Mouse (Mus musculus): ENCODE results near the gene Bax. TPM values are rescaled to one million over a fixed set of nuclear protein-coding genes. Genes with fewer than 3 reads are reported as not detected.
"Not testable (repeated sequence)": the region's sequence is repeated elsewhere in the genome, so short reads cannot be mapped to it uniquely, and the experiment has no call there.

The Bax gene
- polyA plus RNA-seq, 1 experiment from 2014 or later = 182 TPM

DNA sequence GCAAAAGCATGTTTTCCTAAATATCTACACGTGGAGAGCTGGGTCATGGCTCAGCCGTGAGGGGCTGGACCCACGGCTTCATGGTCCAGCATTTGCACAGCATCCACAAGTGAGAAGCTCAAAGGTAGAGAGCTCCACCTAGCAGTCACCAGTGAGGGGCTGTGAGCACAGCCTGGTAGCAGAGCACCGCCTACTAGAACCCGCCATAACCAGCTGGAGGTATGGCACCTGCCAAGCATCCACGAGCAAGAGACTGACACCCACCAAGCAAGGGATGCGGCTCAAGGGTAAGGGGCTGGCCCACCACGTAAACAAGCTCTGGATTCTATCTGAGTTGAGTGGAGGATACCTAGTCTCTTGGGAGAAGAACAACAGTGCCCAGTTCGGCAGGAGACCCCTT lies 1.1 kb downstream of the Bax start:
- Histone ChIP-seq H3K4me3 (ENCODE audit: low read length) (peak overlapping the region; percentile 92), H3K27me3 (ENCODE audit: insufficient read depth, low read length) (no peaks in the 10 kb centered on the region), H3K4me2 (replicated peaks; ENCODE audit: low read depth, low read length) (peak overlapping the region; percentile 87), H3K9me3 (ENCODE audit: low read length) (no peaks in the 10 kb centered on the region), H3K9ac (replicated peaks; ENCODE audit: low read length) (peak overlapping the region; percentile 84), H3K4me1 (ENCODE audit: insufficient read depth, low read length) (peaks cover 29% of the 10 kb centered on the region), H3K27ac (ENCODE audit: low read length) (no peak overlapping the region), H3K36me3 (ENCODE audit: insufficient read depth, low read length) (peaks cover 18% of the 10 kb centered on the region)
- WGBS = 73% methylated on average over 9 of the region's 9 CpGs
- ATAC-seq (ENCODE audit: low FRiP score, low TSS enrichment) = no peak

DNA sequence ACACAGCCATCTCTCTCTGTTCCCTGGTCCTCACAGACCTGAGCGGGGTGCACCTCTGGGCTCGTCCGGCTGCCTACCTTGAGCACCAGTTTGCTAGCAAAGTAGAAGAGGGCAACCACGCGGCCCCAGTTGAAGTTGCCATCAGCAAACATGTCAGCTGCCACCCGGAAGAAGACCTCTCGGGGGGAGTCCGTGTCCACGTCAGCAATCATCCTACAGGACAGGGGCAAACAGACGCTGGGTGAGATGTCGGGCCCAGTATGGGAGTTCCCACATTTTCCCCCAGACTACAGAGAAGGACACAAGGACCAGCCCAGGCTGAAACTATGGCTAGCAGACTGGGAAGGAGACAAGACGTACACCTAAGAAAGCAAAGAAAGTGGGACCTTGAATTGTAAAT lies 1.6 kb downstream of the Bax start:
- Histone ChIP-seq H3K36me3 (ENCODE audit: insufficient read depth, low read length) (peaks cover 18% of the 10 kb centered on the region), H3K4me3 (ENCODE audit: low read length) (0 out of 2 replicates have a peak overlapping the region, but pooled peaks have one; percentile 92), H3K9me3 (ENCODE audit: low read length) (no peaks in the 10 kb centered on the region), H3K27ac (ENCODE audit: low read length) (no peak overlapping the region), H3K4me1 (ENCODE audit: insufficient read depth, low read length) (peaks cover 33% of the 10 kb centered on the region), H3K9ac (replicated peaks; ENCODE audit: low read length) (no peak overlapping the region; the same call in 1 of the 2 replicates), H3K27me3 (ENCODE audit: insufficient read depth, low read length) (no peaks in the 10 kb centered on the region), H3K4me2 (replicated peaks; ENCODE audit: low read depth, low read length) (no peak overlapping the region)
- 97% methylated on average over 12 of the region's 12 CpGs for WGBS
- ATAC-seq (ENCODE audit: low FRiP score, low TSS enrichment) = no peak

DNA sequence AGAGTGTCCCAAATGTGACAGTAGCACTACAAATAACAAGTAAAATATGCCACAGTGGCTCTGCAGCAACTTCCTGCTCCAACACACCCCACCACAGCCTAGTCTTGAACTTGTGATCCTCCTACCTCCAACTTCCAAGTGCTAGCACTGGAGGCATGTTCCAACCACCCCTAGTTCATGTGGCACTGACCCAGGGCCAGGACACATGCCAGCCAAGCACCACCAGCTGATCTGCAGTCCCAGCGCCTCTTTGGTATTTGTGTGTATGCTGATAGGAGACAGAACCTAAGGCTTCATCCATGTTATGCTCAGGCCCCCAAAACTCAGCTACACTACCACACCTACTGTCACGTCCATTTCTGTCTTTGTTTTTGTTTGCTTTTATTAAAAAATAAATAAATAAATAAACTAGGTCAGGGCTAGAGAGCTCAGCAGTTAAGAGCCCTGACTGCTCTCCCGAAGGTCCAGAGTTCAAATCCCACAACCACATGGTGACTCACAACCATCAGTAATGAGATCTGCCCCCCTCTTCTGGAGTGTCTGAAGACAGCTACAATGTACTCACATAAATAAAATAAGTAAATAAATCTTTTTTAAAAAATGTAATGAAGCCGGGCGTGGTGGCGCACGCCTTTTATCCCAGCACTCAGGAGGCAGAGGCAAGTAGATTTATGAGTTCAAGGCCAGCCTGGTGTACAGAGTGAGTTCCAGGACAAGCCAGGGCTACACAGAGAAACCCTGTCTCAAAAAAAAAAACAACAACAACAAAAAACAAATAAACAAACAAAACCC lies 2.5 kb downstream of the Bax start:
- WGBS = 90% methylated on average over 7 of the region's 7 CpGs
- ATAC-seq (ENCODE audit: low FRiP score, low TSS enrichment) = no peak

DNA sequence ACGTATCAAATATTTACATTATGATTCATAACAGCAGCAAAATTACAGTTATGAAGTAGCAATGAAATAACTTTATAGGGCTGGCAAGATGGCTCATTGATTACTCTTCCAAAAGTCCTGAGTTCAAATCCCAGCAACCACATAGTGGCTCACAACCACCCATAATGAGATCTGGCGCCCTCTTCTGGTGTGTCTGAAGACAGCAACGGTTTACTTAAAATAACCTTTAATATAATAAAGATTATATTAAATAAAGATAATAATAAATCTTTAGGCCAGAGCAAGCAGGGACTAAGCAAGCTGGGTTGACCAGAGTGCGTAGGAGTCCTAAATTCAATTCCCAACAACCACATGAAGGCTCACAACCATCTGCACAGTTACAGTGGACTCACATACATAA lies 3.8 kb downstream of the Bax start:
- not testable (repeated sequence) for H3K27ac ChIP-seq (ENCODE audit: low read length); H3K4me3 ChIP-seq (ENCODE audit: low read length); H3K9ac ChIP-seq (replicated peaks; ENCODE audit: low read length); H3K27me3 ChIP-seq (ENCODE audit: insufficient read depth, low read length); ATAC-seq (ENCODE audit: low FRiP score, low TSS enrichment); H3K4me2 ChIP-seq (replicated peaks; ENCODE audit: low read depth, low read length); H3K9me3 ChIP-seq (ENCODE audit: low read length)
- Histone ChIP-seq H3K36me3 (ENCODE audit: insufficient read depth, low read length) (peaks cover 23% of the 10 kb centered on the region), H3K4me1 (ENCODE audit: insufficient read depth, low read length) (peaks cover 41% of the 10 kb centered on the region)
- WGBS = 77% methylated on average over 4 of the region's 4 CpGs

More for the DNA sequence above, 2.5 kb downstream of the Bax start:
- Histone ChIP-seq H3K9ac (replicated peaks; ENCODE audit: low read length) (no peak overlapping the region), H3K27ac (ENCODE audit: low read length) (no peak overlapping the region), H3K27me3 (ENCODE audit: insufficient read depth, low read length) (no peaks in the 10 kb centered on the region), H3K4me3 (ENCODE audit: low read length) (no peak overlapping the region), H3K9me3 (ENCODE audit: low read length) (no peaks in the 10 kb centered on the region), H3K4me1 (ENCODE audit: insufficient read depth, low read length) (peaks cover 35% of the 10 kb centered on the region), H3K4me2 (replicated peaks; ENCODE audit: low read depth, low read length) (no peak overlapping the region), H3K36me3 (ENCODE audit: insufficient read depth, low read length) (peaks cover 18% of the 10 kb centered on the region)

DNA sequence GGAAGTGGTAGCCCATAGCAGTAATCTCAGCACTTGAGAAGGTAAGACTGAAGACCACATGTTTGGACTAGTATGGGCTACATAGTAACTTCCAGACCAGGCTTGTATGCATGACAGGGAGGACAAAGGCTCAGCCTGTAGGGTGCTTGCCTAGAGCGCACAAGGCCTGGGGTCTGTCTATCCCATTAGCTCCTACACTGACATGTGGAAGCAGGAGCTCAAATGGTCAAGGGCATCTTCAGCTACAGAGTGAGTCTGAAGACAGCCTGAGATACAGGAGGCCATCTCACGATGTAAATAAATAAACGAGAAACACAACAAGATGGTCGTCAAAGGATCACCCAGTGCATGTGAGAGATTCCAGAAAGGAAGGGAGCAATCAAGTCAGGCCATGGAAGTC lies 4.4 kb downstream of the Bax start:
- H3K27ac ChIP-seq (ENCODE audit: low read length) = no peak overlapping the region
- no peaks in the 10 kb centered on the region for H3K27me3 ChIP-seq (ENCODE audit: insufficient read depth, low read length)
- no peak overlapping the region for H3K4me2 ChIP-seq (replicated peaks; ENCODE audit: low read depth, low read length)
- H3K4me1 ChIP-seq (ENCODE audit: insufficient read depth, low read length) = peaks cover 44% of the 10 kb centered on the region
- 89% methylated on average over 4 of the region's 4 CpGs for WGBS
- ATAC-seq (ENCODE audit: low FRiP score, low TSS enrichment) = no peak
- H3K36me3 ChIP-seq (ENCODE audit: insufficient read depth, low read length) = peaks cover 26% of the 10 kb centered on the region
- H3K4me3 ChIP-seq (ENCODE audit: low read length) = no peak overlapping the region
- H3K9me3 ChIP-seq (ENCODE audit: low read length) = no peaks in the 10 kb centered on the region
- H3K9ac ChIP-seq (replicated peaks; ENCODE audit: low read length) = no peak overlapping the region

DNA sequence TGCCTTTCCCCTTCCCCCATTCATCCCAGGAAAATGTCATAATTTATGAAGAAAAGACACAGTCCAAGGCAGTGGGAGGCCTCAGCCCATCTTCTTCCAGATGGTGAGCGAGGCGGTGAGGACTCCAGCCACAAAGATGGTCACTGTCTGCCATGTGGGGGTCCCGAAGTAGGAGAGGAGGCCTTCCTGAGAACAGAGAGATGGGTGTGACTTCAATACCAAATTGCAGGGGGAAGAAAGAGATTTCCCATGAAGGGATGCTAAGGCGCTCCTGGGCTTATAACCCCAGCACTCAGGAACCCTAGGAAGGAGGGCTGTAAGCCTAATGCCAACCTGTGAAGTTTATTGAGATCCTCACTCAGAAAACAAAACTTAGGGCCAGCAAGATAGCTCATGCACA lies 4.9 kb downstream of the Bax start:
- peaks cover 32% of the 10 kb centered on the region for H3K36me3 ChIP-seq (ENCODE audit: insufficient read depth, low read length)
- no peaks in the 10 kb centered on the region for H3K9me3 ChIP-seq (ENCODE audit: low read length)
- WGBS = 87% methylated on average over 4 of the region's 4 CpGs
- no peak overlapping the region for H3K4me2 ChIP-seq (replicated peaks; ENCODE audit: low read depth, low read length)
- ATAC-seq (ENCODE audit: low FRiP score, low TSS enrichment) = no peak
- H3K27ac ChIP-seq (ENCODE audit: low read length) = peak overlapping the region; percentile 94
- H3K4me1 ChIP-seq (ENCODE audit: insufficient read depth, low read length) = peaks cover 46% of the 10 kb centered on the region
- H3K9ac ChIP-seq (replicated peaks; ENCODE audit: low read length) = 0 out of 2 replicates have a peak overlapping the region, but pooled peaks have one; percentile 15
- H3K27me3 ChIP-seq (ENCODE audit: insufficient read depth, low read length) = no peaks in the 10 kb centered on the region
- H3K4me3 ChIP-seq (ENCODE audit: low read length) = no peak overlapping the region

DNA sequence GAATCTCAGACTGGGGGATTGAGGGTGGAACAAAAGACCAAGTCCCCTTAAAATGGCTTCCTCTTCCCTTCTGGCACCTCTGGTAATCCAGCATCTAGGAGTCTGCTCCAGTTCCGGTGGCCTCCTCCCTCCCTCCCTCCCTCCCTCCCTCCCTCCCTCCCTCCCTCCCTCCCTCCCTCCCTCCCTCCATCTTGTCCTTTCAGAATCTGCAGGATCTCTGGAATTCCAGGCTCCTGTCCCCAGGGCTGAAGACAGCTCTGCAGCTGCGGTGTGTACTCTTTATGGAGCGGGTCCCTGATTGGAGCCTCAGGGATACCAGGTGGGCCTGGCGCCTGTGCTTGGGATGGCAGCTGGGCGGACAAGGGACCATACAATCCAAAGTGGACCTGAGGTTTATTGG lies 5.4 kb downstream of the Bax start:
- WGBS = 54% methylated on average over 5 of the region's 5 CpGs
- H3K9ac ChIP-seq (replicated peaks; ENCODE audit: low read length) = peak overlapping the region; percentile 64; the same call in 1 of the 2 replicates
- no peak overlapping the region for H3K4me3 ChIP-seq (ENCODE audit: low read length)
- no peaks in the 10 kb centered on the region for H3K9me3 ChIP-seq (ENCODE audit: low read length)
- H3K27ac ChIP-seq (ENCODE audit: low read length) = peak overlapping the region; percentile 94
- peak overlapping the region; percentile 54; the same call in 1 of the 2 replicates for H3K4me2 ChIP-seq (replicated peaks; ENCODE audit: low read depth, low read length)
- peaks cover 47% of the 10 kb centered on the region for H3K4me1 ChIP-seq (ENCODE audit: insufficient read depth, low read length)
- H3K27me3 ChIP-seq (ENCODE audit: insufficient read depth, low read length) = no peaks in the 10 kb centered on the region
- H3K36me3 ChIP-seq (ENCODE audit: insufficient read depth, low read length) = peaks cover 34% of the 10 kb centered on the region
- no peak for ATAC-seq (ENCODE audit: low FRiP score, low TSS enrichment)

DNA sequence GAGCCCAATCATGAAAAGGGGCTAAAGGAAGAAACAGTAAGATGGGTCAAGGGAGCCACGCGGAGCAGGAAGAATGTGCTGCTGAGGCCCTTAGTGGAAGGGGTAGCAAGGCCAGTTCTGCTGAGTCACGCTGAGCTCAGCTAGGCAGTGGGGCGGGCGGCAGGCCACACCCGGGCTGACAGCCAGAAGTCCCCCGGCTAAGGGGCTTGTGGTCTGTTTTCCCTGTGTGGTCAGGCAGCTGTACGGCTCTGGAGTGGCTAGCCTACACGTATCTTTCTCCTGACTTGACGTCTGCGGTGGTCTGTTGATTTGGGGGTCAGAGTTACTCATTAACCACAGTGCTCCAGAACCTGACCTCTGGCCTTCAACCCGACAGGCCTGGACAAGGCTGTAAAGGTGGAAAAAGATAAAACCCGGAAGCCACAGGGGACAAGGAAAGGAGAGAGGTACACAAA lies 5.8 kb downstream of the Bax start:
- WGBS = 16% methylated on average over 13 of the region's 13 CpGs
- no peaks in the 10 kb centered on the region for H3K27me3 ChIP-seq (ENCODE audit: insufficient read depth, low read length)
- ATAC-seq (ENCODE audit: low FRiP score, low TSS enrichment) = peak; percentile 32
- peak overlapping the region; percentile 88; the same call in 1 of the 2 replicates for H3K4me3 ChIP-seq (ENCODE audit: low read length)
- peak overlapping the region; percentile 54 for H3K4me2 ChIP-seq (replicated peaks; ENCODE audit: low read depth, low read length)
- peaks cover 34% of the 10 kb centered on the region for H3K36me3 ChIP-seq (ENCODE audit: insufficient read depth, low read length)
- H3K9me3 ChIP-seq (ENCODE audit: low read length) = no peaks in the 10 kb centered on the region
- H3K27ac ChIP-seq (ENCODE audit: low read length) = peak overlapping the region; percentile 94
- H3K9ac ChIP-seq (replicated peaks; ENCODE audit: low read length) = peak overlapping the region; percentile 64
- H3K4me1 ChIP-seq (ENCODE audit: insufficient read depth, low read length) = peaks cover 44% of the 10 kb centered on the region

DNA sequence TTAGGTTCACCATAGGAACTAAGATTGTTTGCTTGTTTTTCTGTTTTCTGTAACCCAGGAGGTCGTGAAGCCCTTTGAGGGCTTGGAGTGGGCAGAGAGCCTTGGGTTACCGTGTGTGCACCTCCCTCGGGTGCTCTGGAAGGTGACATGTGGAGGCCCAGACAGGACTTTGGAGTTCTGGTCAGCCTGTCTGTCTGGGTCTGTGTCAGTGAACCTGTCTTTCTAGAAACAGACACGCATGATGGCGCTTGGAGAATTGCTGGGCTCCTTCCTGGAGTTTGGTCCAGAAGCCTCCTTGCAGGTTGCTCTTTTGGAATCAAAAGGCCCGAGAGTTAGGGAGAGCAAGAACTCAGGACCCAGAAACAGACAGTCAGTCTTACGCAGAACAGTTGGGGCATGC lies 6.3 kb downstream of the Bax start:
- Histone ChIP-seq H3K36me3 (ENCODE audit: insufficient read depth, low read length) (peaks cover 34% of the 10 kb centered on the region), H3K4me1 (ENCODE audit: insufficient read depth, low read length) (peaks cover 39% of the 10 kb centered on the region), H3K27me3 (ENCODE audit: insufficient read depth, low read length) (no peaks in the 10 kb centered on the region), H3K9ac (replicated peaks; ENCODE audit: low read length) (peak overlapping the region; percentile 64), H3K4me3 (ENCODE audit: low read length) (peak overlapping the region; percentile 88), H3K27ac (ENCODE audit: low read length) (peak overlapping the region; percentile 94), H3K9me3 (ENCODE audit: low read length) (no peaks in the 10 kb centered on the region), H3K4me2 (replicated peaks; ENCODE audit: low read depth, low read length) (peak overlapping the region; percentile 54)
- 63% methylated on average over 7 of the region's 7 CpGs for WGBS
- no peak for ATAC-seq (ENCODE audit: low FRiP score, low TSS enrichment)

DNA sequence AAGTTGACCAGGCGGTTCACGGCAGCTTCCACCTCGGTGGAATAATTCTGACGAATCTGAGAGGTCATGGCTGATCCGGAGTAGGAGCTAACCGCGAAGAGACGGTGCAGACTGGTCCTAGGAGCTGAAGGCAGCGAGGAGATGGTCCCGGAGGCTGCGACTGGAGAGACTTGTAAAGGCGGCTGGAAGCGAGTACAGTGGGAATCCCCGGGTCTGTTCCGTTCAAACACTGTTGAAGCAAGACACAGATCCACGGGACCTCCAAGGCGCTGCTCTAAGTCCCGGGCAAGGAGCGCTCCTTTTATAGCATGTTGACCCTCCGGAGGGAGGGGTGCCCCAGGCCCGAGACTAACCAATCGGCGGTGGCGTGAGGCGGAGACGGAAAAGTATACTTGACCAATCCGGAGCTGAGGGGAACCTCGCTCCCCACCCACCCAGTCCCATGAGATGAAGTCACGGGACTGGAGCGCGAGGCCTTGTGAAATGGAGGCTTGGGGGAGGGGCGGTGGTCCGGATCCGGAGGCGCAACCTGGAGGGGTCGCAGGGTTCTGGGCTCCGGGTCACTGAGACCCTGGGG lies 7.0 kb downstream of the Bax start, which contains the start of gene Ftl1:
Gene Ftl1 (minus strand): TSS at position 321 of the 577 bp plus-strand sequence.
- under 1% methylated on average over 28 of the region's 37 CpGs for WGBS
- peak; percentile 96 for ATAC-seq (ENCODE audit: low FRiP score, low TSS enrichment)
- Histone ChIP-seq H3K4me2 (replicated peaks; ENCODE audit: low read depth, low read length) (peak within 1 kb of the TSS; percentile 86), H3K27ac (ENCODE audit: low read length) (peak within 1 kb of the TSS; percentile 94), H3K4me3 (ENCODE audit: low read length) (peak within 1 kb of the TSS; percentile 88), H3K9ac (replicated peaks; ENCODE audit: low read length) (peak within 1 kb of the TSS; percentile 89), H3K36me3 (ENCODE audit: insufficient read depth, low read length) (peaks cover 34% of the 10 kb centered on the region), H3K4me1 (ENCODE audit: insufficient read depth, low read length) (peaks cover 36% of the 10 kb centered on the region)
- H3K9me3 ChIP-seq (ENCODE audit: low read length); H3K27me3 ChIP-seq (ENCODE audit: insufficient read depth, low read length): not testable (repeated sequence)
